Mouse (Mus musculus) heart, postnatal 0 days (tissue): ENCODE data around the gene Prom2. TPM values are rescaled to one million over a fixed set of nuclear protein-coding genes. Genes with fewer than 3 reads are reported as not detected.

ENCODE experiments used
- ATAC-seq: fragments of 200-750 bp; cut with Nextera tagmentation; 2 replicates; pipeline ENCODE4 v1.8.0; 2017; ENCODE audit warnings: low read depth, moderate number of reproducible peaks, moderate library complexity; ENCODE audit not compliant: insufficient read depth
- DNase-seq: peaks from one replicate; pipeline ENCODE4 v3.0.0-alpha.2; 2016; ENCODE audit warnings: low spot score
- H3K27ac ChIP-seq: fragments of 300-500 bp; sonication (generic); 2 replicates; pipeline ENCODE4 v1.5.1; 2014; ENCODE audit warnings: low read depth, mild to moderate bottlenecking
- H3K27me3 ChIP-seq: fragments of 300-500 bp; sonication (generic); 2 replicates; pipeline ENCODE4 v1.6.1; 2014; ENCODE audit warnings: low read length, mixed read lengths; ENCODE audit not compliant: control insufficient read depth, insufficient read depth
- H3K36me3 ChIP-seq: fragments of 300-500 bp; sonication (generic); replicated peaks from 2 replicates; pipeline ENCODE4 v1.6.1; 2014; ENCODE audit warnings: low read length, mixed read lengths; ENCODE audit not compliant: control insufficient read depth, insufficient read depth
- H3K4me1 ChIP-seq: fragments of 300-500 bp; sonication (generic); 2 replicates; pipeline ENCODE4 v1.6.1; 2014; ENCODE audit warnings: antibody characterized with exemption; ENCODE audit not compliant: control insufficient read depth, insufficient read depth
- H3K4me2 ChIP-seq: fragments of 300-500 bp; sonication (generic); 2 replicates; pipeline ENCODE4 v1.6.1; 2014; ENCODE audit warnings: low read depth, mild to moderate bottlenecking, low read length, moderate library complexity
- H3K4me3 ChIP-seq: fragments of 300-500 bp; sonication (generic); 2 replicates; pipeline ENCODE4 v1.5.1; 2014; ENCODE audit warnings: low read depth, low read length
- H3K9ac ChIP-seq: fragments of 300-500 bp; sonication (generic); replicated peaks from 2 replicates; pipeline ENCODE4 v1.6.1; 2014; ENCODE audit warnings: low read depth, low read length, mixed read lengths
- H3K9me3 ChIP-seq: fragments of 300-500 bp; sonication (generic); replicated peaks from 2 replicates; pipeline ENCODE4 v1.6.1; 2016; ENCODE audit warnings: low read length; ENCODE audit not compliant: control insufficient read depth
- CTCF ChIP-seq: IDR thresholded peaks from 2 replicates; pipeline ENCODE4 v1.5.1; 2016; ENCODE audit warnings: antibody characterized with exemption, control low read depth, low read depth
- EP300 ChIP-seq: IDR thresholded peaks from 2 replicates; pipeline ENCODE4 v1.6.1; 2016; ENCODE audit warnings: antibody characterized with exemption, low read depth
- WGBS: fragments of 180-500 bp; shearing (Covaris S2); extraction: QIAGEN DNeasy Blood & Tissue Kit; methylation state at CpG from one replicate; pipeline ENCODE4 v1.1.7; 2014; 5-methylcytosine and 5-hydroxymethylcytosine counted together
- polyA plus RNA-seq: library from polyadenylated mRNA; unstranded; fragments of >200 nt; fragmentation: Nextera tagmentation; extraction: Ambion mirVana; gene quantifications from 2 replicates; pipeline ENCODE4 v1.2.1, GENCODE M21; 2015
- total RNA-seq: library from RNA; depleted of rRNA; stranded (reverse); fragments of >200 nt; gene quantifications from 2 replicates; pipeline ENCODE4 v1.2.3, GENCODE M21; 2014; ENCODE audit warnings: low replicate concordance

Prom2 gene
- total and polyA plus RNA-seq, 2 experiments from 2014 or later = 0.03 to 6.0 TPM

GRCm38 (mm10) chr2:127550446-127550845, 9.2 kb upstream of the Prom2 start:
- DNase-seq (no peak), ATAC-seq (no peak)
- WGBS = 48% methylated on average over 1 of the region's 1 CpGs
- Histone ChIP-seq H3K4me2 (no peak overlapping the region), H3K9me3 (no peaks in the 10 kb centered on the region), H3K36me3 (no peaks in the 10 kb centered on the region), H3K9ac (no peak overlapping the region), H3K27ac (no peak overlapping the region), H3K4me3 (no peak overlapping the region), H3K4me1 (no peaks in the 10 kb centered on the region), H3K27me3 (no peaks in the 10 kb centered on the region)
- no peak for TF ChIP-seq EP300
- no peak for TF ChIP-seq CTCF

GRCm38 (mm10) chr2:127549711-127550110, 8.4 kb upstream of the Prom2 start:
- no peak for DNase-seq
- H3K27me3 ChIP-seq = no peaks in the 10 kb centered on the region
- no peaks in the 10 kb centered on the region for H3K4me1 ChIP-seq
- TF ChIP-seq CTCF (no peak), EP300 (no peak)
- H3K36me3 ChIP-seq = no peaks in the 10 kb centered on the region
- H3K4me3 ChIP-seq = no peak overlapping the region
- H3K9ac ChIP-seq = no peak overlapping the region
- no peaks in the 10 kb centered on the region for H3K9me3 ChIP-seq
- no peak overlapping the region for H3K4me2 ChIP-seq
- no peak overlapping the region for H3K27ac ChIP-seq
- ATAC-seq = no peak

GRCm38 (mm10) chr2:127548342-127549074, 7.2 kb upstream of the Prom2 start:
- WGBS = 55% methylated on average over 5 of the region's 5 CpGs
- H3K9ac ChIP-seq = no peak overlapping the region
- no peak for TF ChIP-seq CTCF
- no peak for TF ChIP-seq EP300

GRCm38 (mm10) chr2:127541697-127542096, 430 bp upstream of the Prom2 start:
- 79% methylated on average over 2 of the region's 2 CpGs for WGBS
- Histone ChIP-seq H3K9me3 (no peaks in the 10 kb centered on the region), H3K27me3 (peaks cover 61% of the 10 kb centered on the region), H3K4me2 (no peak overlapping the region), H3K36me3 (no peaks in the 10 kb centered on the region), H3K4me1 (no peaks in the 10 kb centered on the region), H3K27ac (no peak overlapping the region), H3K9ac (no peak overlapping the region), H3K4me3 (no peak overlapping the region)
- no peak for TF ChIP-seq CTCF
- TF ChIP-seq EP300 = no peak
- DNase-seq (no peak), ATAC-seq (no peak)

More at GRCm38 (mm10) chr2:127548342-127549074, 7.2 kb upstream of the Prom2 start:
- no peaks in the 10 kb centered on the region for H3K36me3 ChIP-seq
- no peaks in the 10 kb centered on the region for H3K9me3 ChIP-seq
- peaks cover 3% of the 10 kb centered on the region; the same call in 1 of the 2 replicates for H3K27me3 ChIP-seq
- no peak overlapping the region for H3K27ac ChIP-seq
- H3K4me2 ChIP-seq = no peak overlapping the region
- no peaks in the 10 kb centered on the region for H3K4me1 ChIP-seq
- ATAC-seq (no peak), DNase-seq (no peak)
- no peak overlapping the region for H3K4me3 ChIP-seq

- Histone ChIP-seq H3K27ac (no peak overlapping the region), H3K9me3 (no peaks in the 10 kb centered on the region), H3K4me3 (no peak overlapping the region), H3K4me1 (no peaks in the 10 kb centered on the region), H3K4me2 (no peak overlapping the region), H3K36me3 (no peaks in the 10 kb centered on the region), H3K27me3 (peaks cover 61% of the 10 kb centered on the region), H3K9ac (no peak overlapping the region)
- 24% methylated on average over 4 of the region's 4 CpGs for WGBS
- TF ChIP-seq EP300 (no peak), CTCF (peak; percentile 23)
- no peak for ATAC-seq
- no peak for DNase-seq
Observed at GRCm38 (mm10) chr2:127539494-127539893, 1.8 kb downstream of the Prom2 start.

- ATAC-seq (no peak), DNase-seq (no peak)
- Histone ChIP-seq H3K4me1 (no peaks in the 10 kb centered on the region), H3K27ac (no peak overlapping the region), H3K27me3 (peaks cover 54% of the 10 kb centered on the region), H3K4me2 (no peak overlapping the region), H3K4me3 (no peak overlapping the region), H3K9ac (no peak overlapping the region), H3K9me3 (no peaks in the 10 kb centered on the region), H3K36me3 (no peaks in the 10 kb centered on the region)
- no peak for TF ChIP-seq CTCF
- no peak for TF ChIP-seq EP300
- WGBS = 34% methylated on average over 3 of the region's 3 CpGs
Observed at GRCm38 (mm10) chr2:127537548-127537947, 3.7 kb downstream of the Prom2 start.
